Mouse (Mus musculus) kidney, adult 10 weeks (tissue): Measurements from ENCODE around the gene Tcf20. TPM values are rescaled to one million over a fixed set of nuclear protein-coding genes. Genes with fewer than 3 reads are reported as not detected.

Source experiments
- polyA plus RNA-seq: library from polyadenylated mRNA; stranded (reverse); fragments of 350-450 nt; fragmentation: Illumina TruSeq; extraction: RNeasy Lipid Tissue Mini Kit (QIAGEN cat#74804); gene quantifications from one replicate; pipeline ENCODE4 v1.2.3, GENCODE M21; 2014; ENCODE audit warnings: low read depth, low replicate concordance

Gene Tcf20
- 12.5 TPM for polyA plus RNA-seq

GRCm38 (mm10) chr15:82987732-82988112, at the start of gene Tcf20:
Tcf20 (minus strand) TSS chr15:82987872.

GRCm38 (mm10) chr15:83032981-83033541, 45.4 kb upstream of the Tcf20 start, which contains the start of gene Nfam1:
Nfam1 (minus strand) TSS chr15:83033306.

GRCm38 (mm10) chr15:82794277-82794676, 193.4 kb downstream of the Tcf20 start, which contains the start of gene Cyp2d26:
Cyp2d26 (minus strand) TSS chr15:82794294.

GRCm38 (mm10) chr15:82763631-82764420, 223.8 kb downstream of the Tcf20 start, which contains the start of gene Cyp2d40:
Cyp2d40 (minus strand) TSS chr15:82764183.

Other genes starting within 250 kb of the Tcf20 start
- not detected for gene Cyp2d40, start 223.7 kb downstream of the Tcf20 start, polyA plus RNA-seq
- 128 TPM for gene Cyp2d26, start 193.6 kb downstream of the Tcf20 start, polyA plus RNA-seq
- gene Nfam1, start 45.4 kb upstream of the Tcf20 start, polyA plus RNA-seq = 0.20 TPM
- gene Serhl, start 101.6 kb upstream of the Tcf20 start, polyA plus RNA-seq = 4.4 TPM
- gene Rrp7a, start 134.9 kb upstream of the Tcf20 start, polyA plus RNA-seq = 0.40 TPM
- gene Poldip3, start 161.5 kb upstream of the Tcf20 start, polyA plus RNA-seq = 9.7 TPM
- 23.2 TPM for gene Cyb5r3, start 184.7 kb upstream of the Tcf20 start, polyA plus RNA-seq